Mouse (Mus musculus): Measurements from ENCODE around the gene Tmem132a.

GRCm38 (mm10) chr19:10914870-10915269 lies 45.1 kb upstream of the Tmem132a start:
- TF ChIP-seq CTCF (IDR thresholded peaks at IDR 0.05), result no peak
- no peak for TF ChIP-seq EP300 (IDR thresholded peaks at IDR 0.05; ENCODE audit: insufficient read depth, low read depth, low read length)
- no peak for TF ChIP-seq POLR2A (IDR thresholded peaks at IDR 0.05; ENCODE audit: insufficient read depth, low read depth, low read length)
